Mouse (Mus musculus) heart, adult 2 months (tissue): ENCODE measurements around the gene Emc1. TPM values are rescaled to one million over a fixed set of nuclear protein-coding genes. Genes with fewer than 3 reads are reported as not detected.

Source experiments
- DNase-seq, 2 experiments: peaks; one replicate each; pipeline ENCODE4 v3.0.0; 2021
- H3K27ac ChIP-seq: fragments of 200-600 bp; 2 replicates; pipeline ENCODE4 v1.8.1; 2022
- H3K27me3 ChIP-seq: fragments of 200-500 bp; 2 replicates; pipeline ENCODE4 v1.6.1; 2012; ENCODE audit warnings: mild to moderate bottlenecking, low read length, inconsistent platforms, mixed read lengths; ENCODE audit not compliant: control insufficient read depth, insufficient read depth
- H3K36me3 ChIP-seq: fragments of 200-500 bp; 2 replicates; pipeline ENCODE4 v1.6.1; 2012; ENCODE audit warnings: low read length, inconsistent platforms; ENCODE audit not compliant: control insufficient read depth, insufficient read depth
- H3K4me1 ChIP-seq: fragments of 200-500 bp; 2 replicates; pipeline ENCODE4 v1.6.1; 2011; ENCODE audit warnings: low read length; ENCODE audit not compliant: control insufficient read depth, insufficient read depth
- H3K4me3 ChIP-seq: fragments of 200-600 bp; 2 replicates; pipeline ENCODE4 v1.8.1; 2022
- H3K79me2 ChIP-seq: fragments of 200-500 bp; replicated peaks from 2 replicates; pipeline ENCODE4 v1.6.1; 2012; ENCODE audit warnings: mild to moderate bottlenecking, inconsistent platforms, low read length, moderate library complexity, mixed read lengths; ENCODE audit not compliant: control insufficient read depth, insufficient read depth
- H3K9ac ChIP-seq: fragments of 200-500 bp; 2 replicates; pipeline ENCODE4 v1.6.1; 2012; ENCODE audit warnings: low read depth, mild to moderate bottlenecking, control low read depth, inconsistent platforms, low read length, mixed read lengths
- CTCF ChIP-seq: fragments of 200-600 bp; IDR thresholded peaks from 2 replicates; pipeline ENCODE4 v1.8.1; 2022; ENCODE audit warnings: antibody characterized with exemption, mild to moderate bottlenecking, moderate library complexity
- EP300 ChIP-seq: fragments of 200-500 bp; IDR thresholded peaks from 2 replicates; pipeline ENCODE4 v1.6.1; 2011; ENCODE audit warnings: low read depth, low read length, control low read depth; ENCODE audit not compliant: insufficient read depth
- POLR2A ChIP-seq: fragments of 200-500 bp; IDR thresholded peaks from 2 replicates; pipeline ENCODE4 v1.6.1; 2011; ENCODE audit warnings: mild to moderate bottlenecking, low read depth, low read length, control low read depth; ENCODE audit not compliant: insufficient read depth
- WGBS: fragments of 180-500 bp; shearing (Covaris S2); methylation state at CpG from one replicate; pipeline ENCODE4 v1.1.7; 2018; 5-methylcytosine and 5-hydroxymethylcytosine counted together
- intact Hi-C: fragments of 180-260 bp; cut with DNase I; formaldehyde crosslinking; loops from one replicate; pipeline ENCODE4 v1.15.1; 2025
- microRNA-seq, 2 experiments: library from miRNA; unstranded; fragments of <30 nt; microRNA quantifications; one replicate each; pipeline ENCODE4 v1.2.0; 2021
- polyA plus RNA-seq: library from polyadenylated mRNA; depleted of rRNA; stranded (reverse); fragments of >200 nt; gene quantifications from 2 replicates; pipeline ENCODE4 v1.2.3, GENCODE M21; 2012; rRNA removed
- total RNA-seq, 2 experiments: library from RNA; stranded (reverse); gene quantifications; 2 replicates each; pipeline ENCODE4 v1.2.3; 2021

Gene Emc1
- total and polyA plus RNA-seq, 3 experiments = 45.5 to 47.5 (median 47.4) TPM

DNA sequence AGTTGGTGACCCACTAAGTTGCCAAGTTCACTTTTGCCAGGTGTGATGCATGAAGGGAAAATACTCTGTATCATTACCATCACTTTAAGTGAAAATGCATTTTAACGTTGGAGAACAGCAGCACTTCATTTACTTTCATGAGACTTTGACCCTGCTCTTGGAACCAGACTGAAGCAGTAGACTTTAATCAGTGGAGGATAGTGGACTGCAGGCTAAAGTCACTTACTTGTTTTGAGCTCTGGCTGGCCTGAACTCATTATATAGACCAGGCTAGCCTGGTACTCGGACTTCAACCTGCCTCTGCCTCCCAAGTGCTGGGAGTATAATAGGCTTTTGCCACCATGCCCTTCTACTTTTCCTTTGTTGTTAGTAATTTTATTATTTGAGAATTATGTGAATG lies 70.9 kb downstream of the Emc1 start:
- H3K9ac ChIP-seq = no peak overlapping the region
- H3K79me2 ChIP-seq = no peaks in the 10 kb centered on the region
- intact Hi-C loops = no loop called here
- DNase-seq = no peak
- no peaks in the 10 kb centered on the region for H3K36me3 ChIP-seq
- H3K27me3 ChIP-seq = no peaks in the 10 kb centered on the region
- no peaks in the 10 kb centered on the region for H3K4me1 ChIP-seq
- no peak for TF ChIP-seq EP300
- TF ChIP-seq POLR2A = no peak
- TF ChIP-seq CTCF = no peak
- no peak overlapping the region for H3K27ac ChIP-seq
- no peak overlapping the region for H3K4me3 ChIP-seq
- WGBS = 69% methylated on average over 2 of the region's 2 CpGs

Small RNA genes lying within 50 kb of the gene (microRNA-seq; reads per million reads assigned to microRNA genes)
- gene Gm24245 = 0 reads per million in 2 experiments
- 0.77 to 1.7 reads per million in 2 experiments for gene Gm25732

Other genes with a start within 250 kb of the Emc1 start
- 100 to 1,000 TPM; 586 to 660 TPM for gene Minos1, start 221.5 kb upstream of the Emc1 start, total RNA-seq
- 203 and 282 TPM in 2 replicates for gene Minos1, start 221.5 kb upstream of the Emc1 start, polyA plus RNA-seq
- gene Capzb, start 159.7 kb upstream of the Emc1 start, total RNA-seq = 100 to 1,000 TPM; 342 to 392 TPM
- gene Capzb, start 159.7 kb upstream of the Emc1 start, polyA plus RNA-seq = 160 and 191 TPM in 2 replicates
- gene Pqlc2, start 41.9 kb upstream of the Emc1 start, total RNA-seq = 1 to 10 TPM; 5.1 to 5.9 TPM
- 22.7 and 22.8 TPM in 2 replicates for gene Pqlc2, start 41.9 kb upstream of the Emc1 start, polyA plus RNA-seq
- 10 to 100 TPM; 48.4 to 51.3 TPM for gene Akr7a5, start 41.8 kb upstream of the Emc1 start, total RNA-seq
- 30.9 and 40.2 TPM in 2 replicates for gene Akr7a5, start 41.8 kb upstream of the Emc1 start, polyA plus RNA-seq
- 10 to 100 TPM; 27.1 to 31.3 TPM for gene Mrto4, start within 50 bp of the Emc1 start, total RNA-seq
- gene Mrto4, start within 50 bp of the Emc1 start, polyA plus RNA-seq = 16.5 TPM in 2 replicates
- 100 to 1,000 TPM in 1 of 2 experiments, 10 to 100 TPM in 1; 90.0 to 109 TPM for gene Ubr4, start within 50 bp of the Emc1 start, total RNA-seq
- 107 and 123 TPM in 2 replicates for gene Ubr4, start within 50 bp of the Emc1 start, polyA plus RNA-seq
- gene Iffo2, start 178.0 kb downstream of the Emc1 start, total RNA-seq = 1 to 10 TPM; 4.9 to 5.0 TPM
- 3.1 and 4.5 TPM in 2 replicates for gene Iffo2, start 178.0 kb downstream of the Emc1 start, polyA plus RNA-seq